Mouse (Mus musculus) heart, postnatal 10 days (tissue): ENCODE measurements around the gene Coq8b. TPM values are rescaled to one million over a fixed set of nuclear protein-coding genes. Genes with fewer than 3 reads are reported as not detected.

Experiments used
- DNase-seq, 2 experiments: peaks; one replicate each; pipeline ENCODE4 v3.0.0; 2021
- intact Hi-C: fragments of 180-260 bp; cut with DNase I; formaldehyde crosslinking; loops from one replicate; pipeline ENCODE4 v1.15.1; 2025
- total RNA-seq, 2 experiments: library from RNA; stranded (reverse); gene quantifications; 2 replicates each; pipeline ENCODE4 v1.2.3; 2021

Gene Coq8b
- total RNA-seq, 2 experiments from 2014 or later, result 12.8 TPM

DNA sequence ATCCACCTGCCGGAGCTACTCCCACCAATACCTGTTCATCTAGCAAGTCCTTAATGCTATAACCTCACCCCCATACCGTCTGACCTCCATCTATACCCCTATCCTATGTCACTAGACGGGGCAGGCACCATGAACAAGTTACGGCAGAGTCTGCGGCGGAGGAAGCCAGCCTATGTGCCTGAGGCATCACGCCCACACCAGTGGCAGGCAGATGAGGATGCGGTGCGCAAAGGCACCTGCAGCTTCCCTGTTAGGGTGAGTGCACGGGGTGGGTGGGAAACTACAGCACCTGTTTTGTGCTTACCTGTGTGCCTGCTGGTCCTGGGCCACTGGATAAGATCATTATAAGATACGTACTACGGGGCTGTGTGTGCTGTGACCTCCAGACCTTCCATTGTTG lies 31.9 kb downstream of the Coq8b start:
- intact Hi-C loops, result no loop called here

DNA sequence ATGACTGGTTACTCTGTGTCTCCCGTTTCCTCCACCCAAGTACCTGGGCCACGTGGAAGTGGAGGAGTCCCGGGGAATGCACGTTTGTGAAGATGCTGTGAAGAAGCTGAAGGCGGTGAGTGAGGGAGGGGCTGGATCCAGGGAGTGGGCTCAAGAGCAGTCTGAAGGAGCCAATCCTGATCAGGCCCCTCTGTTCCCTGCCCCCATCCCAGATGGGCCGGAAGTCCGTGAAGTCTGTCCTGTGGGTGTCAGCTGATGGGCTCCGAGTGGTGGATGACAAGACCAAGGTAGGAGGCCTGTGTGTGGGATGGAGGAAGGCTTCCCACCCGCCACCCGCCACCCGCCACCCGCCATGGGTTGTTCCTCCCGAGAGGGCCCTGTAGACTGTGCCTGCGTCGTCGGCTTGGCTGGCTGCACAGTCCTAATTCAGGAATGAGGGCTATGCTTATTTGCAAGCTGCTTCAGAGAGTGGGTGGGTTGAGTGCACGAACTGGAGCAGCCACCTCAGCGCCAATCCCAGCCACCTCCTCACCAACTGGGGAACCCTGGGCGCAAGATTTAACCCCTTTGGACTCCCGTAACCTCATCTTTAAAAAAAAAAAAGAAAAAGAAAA lies 33.8 kb downstream of the Coq8b start:
- intact Hi-C loops, result no loop called here
- DNase-seq, result no peak

More for the DNA sequence above, 31.9 kb downstream of the Coq8b start:
- DNase-seq, result no peak

DNA sequence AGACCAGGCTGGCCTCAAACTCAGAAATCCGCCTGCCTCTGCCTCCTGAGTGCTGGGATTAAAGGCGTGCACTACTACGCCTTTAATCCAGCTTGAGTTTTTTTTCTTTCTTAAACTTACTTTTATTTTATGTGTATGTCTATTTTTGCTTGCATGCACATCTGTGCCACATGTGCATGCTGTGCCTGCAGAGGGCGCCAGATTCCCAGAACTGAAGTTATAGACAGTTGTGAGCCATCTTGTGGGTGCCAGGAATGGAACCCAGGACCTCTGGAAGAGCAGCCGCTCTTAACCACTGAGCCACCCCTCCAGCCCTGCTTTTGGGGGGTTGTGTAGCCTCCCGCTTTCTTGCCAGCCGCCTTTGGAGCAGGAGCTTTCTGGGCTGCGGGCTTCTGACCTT lies 38.6 kb downstream of the Coq8b start:
- intact Hi-C loops, result no loop called here
- DNase-seq, result no peak

DNA sequence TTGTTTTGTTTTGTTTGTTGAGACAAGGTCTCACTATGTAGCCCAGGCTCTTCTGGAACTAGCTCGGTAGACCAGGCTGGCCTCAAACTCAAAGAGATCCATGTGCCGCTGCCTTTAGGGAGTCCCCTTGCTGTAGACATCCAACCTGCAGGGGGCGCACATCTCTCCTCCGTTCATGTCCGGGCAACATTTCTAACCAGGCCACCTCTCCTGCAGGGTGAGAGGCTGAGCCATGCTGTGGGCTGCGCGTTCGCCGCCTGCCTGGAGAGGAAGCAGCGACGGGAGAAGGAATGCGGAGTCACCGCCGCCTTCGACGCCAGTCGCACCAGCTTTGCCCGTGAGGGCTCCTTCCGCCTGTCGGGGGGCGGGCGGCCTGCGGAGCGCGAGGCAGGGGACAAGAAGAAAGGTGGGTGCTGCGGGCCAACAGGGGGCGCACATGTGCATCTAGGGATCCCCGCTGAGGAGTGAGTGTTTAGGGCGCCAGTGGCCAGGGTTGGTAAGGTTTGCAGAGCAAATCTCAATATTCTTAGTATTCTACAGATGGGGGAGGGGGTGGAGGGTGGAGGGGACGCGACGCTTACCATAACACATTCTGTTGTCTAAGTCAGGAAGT lies 41.0 kb downstream of the Coq8b start:
- peak in 1 of 2 experiments; percentile 45 for DNase-seq
- intact Hi-C loops, result no loop called here

DNA sequence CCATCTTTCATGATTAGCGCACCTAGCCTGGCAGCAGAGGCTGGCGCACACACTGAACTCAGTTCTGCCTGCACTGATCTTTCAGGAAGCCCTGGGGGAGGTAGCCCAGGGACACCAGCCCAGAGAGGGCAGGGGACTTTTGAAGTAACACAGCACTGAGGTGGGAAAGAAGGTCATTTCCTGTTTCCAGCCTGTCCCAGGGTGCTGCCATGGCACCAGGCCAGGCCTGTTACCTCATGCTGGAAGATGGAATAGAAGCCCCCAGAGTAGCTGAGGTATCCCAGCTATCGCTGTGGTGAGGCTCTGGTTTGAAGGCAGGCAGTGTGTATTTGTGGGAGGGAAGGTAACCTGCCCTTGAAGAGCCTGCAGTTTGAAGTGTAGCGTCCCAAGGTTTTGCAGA lies 42.1 kb downstream of the Coq8b start:
- DNase-seq, result no peak
- intact Hi-C loops, result no loop called here

DNA sequence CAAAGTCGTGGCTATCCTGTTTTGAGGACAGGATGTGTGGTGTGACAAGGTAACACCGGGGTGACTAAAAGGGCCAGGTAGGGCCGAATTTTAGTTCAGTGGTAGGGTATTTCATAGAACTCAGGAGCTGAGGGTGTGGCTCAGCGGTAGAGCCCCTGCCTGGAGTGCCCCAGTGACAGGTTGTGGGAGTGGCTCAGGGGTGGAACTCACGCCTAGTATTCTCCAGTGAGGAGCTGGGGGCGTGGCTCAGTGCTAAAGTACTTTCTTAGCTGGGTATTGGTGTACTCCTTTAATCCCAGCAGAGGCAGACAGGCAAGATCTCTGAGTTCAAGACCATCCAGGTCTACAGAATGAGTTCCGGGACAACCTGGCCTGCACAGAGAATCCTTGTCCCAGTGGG lies 43.2 kb downstream of the Coq8b start:
- no peak for DNase-seq
- intact Hi-C loops, result loop anchor here (2.0 kb wide), 1 partner anchor 143 kb away; no protein-coding TSS in a partner anchor

DNA sequence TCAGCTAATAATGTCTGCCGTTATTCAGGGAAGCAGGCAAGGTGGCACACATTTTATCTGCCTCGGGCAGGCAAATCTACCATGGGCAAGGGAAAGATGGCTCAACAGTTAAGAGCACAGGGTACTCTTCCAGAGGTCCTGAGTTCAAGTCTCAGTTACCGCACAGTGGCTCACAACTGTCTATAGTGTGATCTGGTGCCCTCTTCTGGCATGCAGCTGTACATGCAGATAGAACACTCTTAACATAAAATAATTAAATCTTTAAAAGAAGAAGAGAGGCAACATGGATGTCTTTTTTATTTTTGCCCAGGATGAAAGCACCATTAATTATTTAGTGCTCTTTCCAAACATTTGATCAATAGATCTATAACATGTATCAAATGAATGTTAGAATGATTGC lies 44.4 kb downstream of the Coq8b start:
- intact Hi-C loops, result loop anchor here (2.0 kb wide), 1 partner anchor 144 kb away; no protein-coding TSS in a partner anchor

DNA sequence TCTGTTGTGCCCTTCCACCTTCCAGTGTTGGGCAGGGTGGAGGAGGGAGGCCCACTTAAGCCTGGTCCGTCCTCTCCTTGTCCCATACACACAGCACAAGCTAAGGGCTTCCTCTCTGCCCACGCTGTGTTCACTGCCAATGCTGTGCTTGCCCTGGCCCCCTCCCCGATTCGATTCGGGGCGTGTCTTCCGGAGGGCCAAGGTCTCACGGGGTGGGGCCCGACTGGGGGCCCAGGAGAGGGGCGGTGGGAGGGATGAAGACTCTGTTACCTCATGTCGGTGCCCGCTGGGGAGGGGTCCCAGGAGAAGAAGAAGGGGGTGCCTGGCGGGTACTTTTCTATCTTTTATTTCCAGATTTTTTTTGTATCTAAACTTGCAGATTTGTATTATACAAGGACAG lies 48.9 kb downstream of the Coq8b start:
- intact Hi-C loops, result loop anchor here (10.0 kb wide), 1 partner anchor 507 kb away; no protein-coding TSS in a partner anchor
- DNase-seq, result no peak

More for the DNA sequence above, 44.4 kb downstream of the Coq8b start:
- DNase-seq, result no peak

DNA sequence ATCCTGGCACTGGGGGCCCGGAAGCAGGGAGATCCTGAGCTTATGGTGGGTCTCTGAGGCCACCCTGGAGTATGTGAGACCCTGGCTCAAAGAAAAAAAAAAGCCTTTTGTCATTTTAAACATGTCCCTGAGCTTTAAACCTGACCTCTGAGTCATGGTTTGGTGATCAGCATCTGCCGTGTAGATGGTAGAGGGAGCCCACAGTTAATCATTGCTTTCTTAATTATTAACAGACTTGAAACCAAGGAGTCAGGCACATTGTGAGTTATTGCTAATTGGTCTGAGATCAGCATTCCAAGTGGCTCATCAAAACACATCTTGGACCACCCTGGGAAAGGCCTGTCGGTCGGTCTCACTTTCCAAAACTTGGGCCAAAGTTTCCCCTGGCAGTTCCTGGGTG lies 49.4 kb downstream of the Coq8b start:
- intact Hi-C loops, result loop anchor here (10.0 kb wide), 1 partner anchor 507 kb away; no protein-coding TSS in a partner anchor
- no peak for DNase-seq

DNA sequence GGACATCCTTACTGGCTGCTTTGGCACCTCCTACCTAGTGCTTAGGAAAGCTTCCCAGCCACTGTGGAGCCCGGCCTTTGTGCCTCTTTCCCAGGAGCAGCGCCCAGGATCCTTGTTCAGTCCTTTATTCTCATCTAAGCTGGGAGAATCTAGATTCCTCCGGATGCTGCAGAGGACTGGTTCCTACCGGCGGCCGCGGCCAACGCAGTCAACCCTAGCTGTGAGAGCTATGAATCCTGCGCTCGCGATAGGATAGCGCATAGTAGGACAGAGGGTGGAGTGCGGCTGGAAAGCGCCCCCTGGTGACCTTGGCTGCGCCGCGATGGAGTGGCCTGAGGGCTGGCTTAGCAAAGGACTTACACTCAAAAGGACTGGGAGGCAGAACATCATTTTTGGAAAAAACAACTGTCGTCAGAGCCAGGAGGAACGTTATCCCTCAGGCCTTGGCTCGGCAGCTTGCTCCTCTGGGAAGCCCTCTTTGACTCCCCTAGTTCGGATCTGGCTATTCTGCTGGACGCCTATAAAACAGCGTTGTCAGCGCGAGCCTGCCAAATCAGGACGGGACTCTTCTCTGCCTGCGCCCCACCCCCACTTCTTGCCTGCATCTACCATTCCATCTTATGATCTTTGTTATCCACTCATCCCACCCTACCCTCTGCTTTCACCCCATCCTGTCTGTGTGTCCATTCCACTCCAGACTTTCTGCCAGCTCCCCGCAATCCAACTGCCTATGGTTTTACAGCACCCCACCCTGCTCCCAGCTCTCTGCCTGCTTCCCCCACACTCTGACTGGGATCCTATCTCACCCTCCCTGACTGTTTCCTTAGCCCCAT lies 52.3 kb downstream of the Coq8b start:
- intact Hi-C loops, result loop anchor here (1.0 to 10.0 kb wide), 2 partner anchors 153 to 510 kb away; no protein-coding TSS in a partner anchor
- peak; percentile 75 to 77 for DNase-seq

DNA sequence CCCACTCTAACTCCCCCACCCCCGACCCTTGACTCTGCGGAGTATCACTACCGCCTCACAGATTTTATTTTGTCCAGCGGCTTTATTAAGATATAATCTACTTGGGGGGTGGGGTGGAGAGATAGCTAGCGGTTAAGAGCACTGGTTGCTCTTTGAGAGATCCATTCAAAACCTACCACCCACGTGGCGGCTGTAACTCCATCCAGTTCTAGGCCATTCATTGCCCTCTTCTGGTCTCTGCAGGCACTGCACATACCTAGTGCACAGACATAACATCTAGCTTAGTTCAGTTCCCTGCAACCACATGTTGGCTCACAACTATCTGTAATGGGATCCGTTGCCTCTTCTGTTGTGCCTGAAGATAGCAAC lies 52.9 kb downstream of the Coq8b start:
- intact Hi-C loops, result loop anchor here (1.0 to 10.0 kb wide), 2 partner anchors 153 to 511 kb away; no protein-coding TSS in a partner anchor
- DNase-seq, result peak; percentile 75 to 78

DNA sequence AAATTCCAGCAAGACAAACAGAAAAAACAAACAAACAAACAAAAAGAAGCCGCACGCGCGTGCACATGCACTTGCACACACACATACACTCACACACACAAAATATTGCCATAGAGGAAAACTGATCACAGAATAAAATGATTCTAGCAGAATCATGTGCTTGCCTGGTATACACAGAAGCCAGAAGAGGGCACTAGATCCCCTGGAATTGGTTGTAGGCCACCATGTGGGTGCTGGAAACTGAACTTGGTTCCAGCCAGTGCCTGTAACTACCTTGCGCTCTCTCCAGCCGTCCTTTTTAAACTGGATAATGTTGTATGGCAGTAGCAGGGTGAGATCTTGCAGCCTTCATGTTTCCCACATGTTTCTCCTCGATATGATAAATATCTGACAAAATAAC lies 55.9 kb downstream of the Coq8b start:
- intact Hi-C loops, result loop anchor here (10.0 kb wide), 1 partner anchor 514 kb away; no protein-coding TSS in a partner anchor
- no peak for DNase-seq

DNA sequence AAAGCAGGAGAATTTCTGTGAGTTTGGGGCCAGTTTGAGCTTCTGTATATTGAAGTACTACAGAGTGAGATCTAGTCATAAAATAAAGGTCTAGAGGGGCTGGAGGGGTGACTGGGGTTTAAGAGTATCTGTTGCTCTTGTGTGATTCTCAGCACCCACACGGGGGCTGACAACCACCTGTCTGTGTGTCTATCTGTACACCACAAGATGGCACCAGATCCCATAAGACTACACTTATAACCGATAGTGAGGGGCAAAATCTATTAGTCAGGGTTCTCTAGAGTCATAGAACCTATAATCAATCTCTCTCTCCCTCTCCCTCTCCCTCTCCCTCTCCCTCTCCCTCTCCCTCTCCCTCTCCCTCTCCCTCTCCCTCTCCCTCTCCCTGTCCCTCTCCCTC lies 57.7 kb downstream of the Coq8b start:
- no peak for DNase-seq

DNA sequence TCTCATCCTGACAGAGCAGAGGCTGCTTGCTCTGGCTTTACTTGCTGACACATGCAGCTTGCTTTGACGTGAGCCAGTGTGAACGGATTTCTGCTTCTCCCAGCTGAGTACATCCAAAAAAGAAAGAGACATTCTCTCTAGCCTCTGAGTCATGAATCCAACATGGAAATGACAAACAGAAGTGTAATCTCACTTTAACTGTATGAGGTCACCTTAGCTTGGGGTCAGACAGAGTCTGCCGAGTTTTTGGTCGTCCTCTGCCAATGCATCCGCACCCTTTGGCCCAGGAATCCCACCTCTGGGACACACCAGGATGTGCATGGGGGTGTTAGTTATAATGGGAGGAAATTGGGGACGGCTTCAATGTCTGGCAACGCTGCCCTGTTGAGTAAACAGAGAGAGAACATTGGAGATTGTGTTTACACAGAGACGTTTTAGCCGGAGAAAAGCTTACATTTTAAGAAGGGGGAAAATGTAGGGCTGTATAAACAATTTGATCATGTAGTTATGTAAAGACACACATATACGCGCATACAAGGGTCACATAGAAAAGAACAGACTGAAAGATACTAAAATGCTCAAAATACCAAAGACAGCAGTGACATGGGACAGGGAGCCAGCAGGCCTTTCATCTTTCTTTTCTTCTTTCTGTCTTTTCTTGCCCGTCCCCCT lies 59.1 kb downstream of the Coq8b start:
- intact Hi-C loops, result no loop called here

More for the DNA sequence above, 57.7 kb downstream of the Coq8b start:
- intact Hi-C loops, result no loop called here

DNA sequence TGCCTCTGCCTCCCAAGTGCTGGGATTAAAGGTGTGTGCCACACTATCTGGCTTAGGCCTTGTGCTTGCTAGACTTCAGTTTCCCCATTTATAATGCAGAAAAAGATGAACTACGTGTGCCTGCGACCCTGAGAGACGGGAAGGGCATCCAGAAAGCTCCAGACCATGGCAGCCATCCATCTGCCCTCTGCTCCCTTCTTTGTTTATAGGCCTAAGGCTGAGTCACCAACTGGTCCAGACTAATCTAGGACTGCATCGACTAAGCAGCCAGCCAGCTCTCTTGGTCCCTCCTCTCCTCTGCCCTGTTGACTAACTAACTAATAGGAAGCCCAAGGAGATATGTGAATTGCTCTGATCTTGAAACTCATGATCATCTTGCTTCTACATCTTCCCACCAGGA lies 63.1 kb downstream of the Coq8b start:
- intact Hi-C loops, result no loop called here

More for the DNA sequence above, 59.1 kb downstream of the Coq8b start:
- peak; percentile 79 to 85 for DNase-seq

DNA sequence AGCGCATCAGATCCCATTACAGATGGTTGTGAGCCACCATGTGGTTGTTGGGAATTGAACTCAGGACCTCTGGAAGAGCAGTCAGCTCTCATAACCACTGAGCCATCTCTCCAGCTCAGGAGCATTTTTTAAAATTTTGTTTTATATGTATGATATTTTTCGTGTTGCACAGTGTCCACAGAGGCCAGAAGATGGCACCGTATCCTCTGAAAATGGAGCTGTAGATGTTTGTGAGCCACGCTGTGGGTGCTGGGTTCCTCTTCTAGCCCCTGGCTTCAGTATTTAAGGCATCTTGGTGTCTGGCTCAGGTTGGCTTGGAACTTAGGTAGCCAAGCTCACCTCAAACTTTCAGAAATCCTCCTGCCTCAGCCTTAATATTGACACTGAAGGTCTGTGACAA lies 63.7 kb downstream of the Coq8b start:
- intact Hi-C loops, result no loop called here
- DNase-seq, result no peak

More for the DNA sequence above, 63.1 kb downstream of the Coq8b start:
- no peak for DNase-seq

DNA sequence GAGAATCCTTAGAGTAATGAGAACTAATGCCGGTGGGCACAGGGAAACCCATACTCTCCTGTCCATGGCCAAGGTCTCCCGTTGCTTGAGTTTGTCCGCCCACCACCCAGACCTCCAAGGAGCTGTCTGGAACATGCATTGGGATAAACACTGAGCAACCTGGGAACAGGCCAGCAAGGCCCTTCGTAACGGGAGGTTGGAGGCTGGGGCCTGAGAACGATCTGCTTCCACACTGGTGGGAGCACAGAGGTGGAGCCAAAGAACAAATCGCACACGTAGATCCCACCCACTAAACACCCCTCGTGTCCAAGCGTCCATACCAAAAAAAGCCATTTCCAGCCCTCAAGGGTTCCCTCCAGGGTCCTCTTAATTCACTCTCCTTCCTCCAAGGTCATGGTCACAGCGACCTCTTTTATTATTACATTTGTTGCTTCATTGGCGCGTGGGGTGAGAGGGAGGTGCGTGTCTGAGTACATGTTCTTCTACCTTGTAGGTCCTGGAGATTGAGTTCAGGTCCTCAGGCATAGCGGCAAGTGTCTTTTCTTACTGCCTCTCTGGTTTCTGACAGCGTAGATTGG lies 65.3 kb downstream of the Coq8b start:
- DNase-seq, result no peak
- intact Hi-C loops, result no loop called here

DNA sequence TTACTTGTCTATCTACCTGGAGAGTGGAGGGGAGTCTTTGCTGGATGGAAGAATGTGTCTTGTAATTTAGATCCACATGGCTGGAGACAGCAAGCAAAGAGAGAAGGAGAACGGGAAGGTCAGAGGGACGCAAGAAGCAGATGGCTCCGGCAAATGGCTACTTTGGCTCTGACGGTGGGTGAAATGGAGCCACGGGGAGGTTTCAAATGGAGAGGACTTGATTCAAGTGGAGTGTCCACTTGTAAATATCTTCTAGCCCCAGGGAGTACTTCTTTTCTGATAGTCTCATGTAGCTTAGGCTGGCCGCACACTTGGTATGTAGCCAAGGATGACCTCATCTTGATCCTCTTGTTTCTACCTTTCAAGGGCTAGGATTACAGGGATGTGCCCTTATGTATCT lies 66.0 kb downstream of the Coq8b start:
- intact Hi-C loops, result no loop called here
- DNase-seq, result no peak

DNA sequence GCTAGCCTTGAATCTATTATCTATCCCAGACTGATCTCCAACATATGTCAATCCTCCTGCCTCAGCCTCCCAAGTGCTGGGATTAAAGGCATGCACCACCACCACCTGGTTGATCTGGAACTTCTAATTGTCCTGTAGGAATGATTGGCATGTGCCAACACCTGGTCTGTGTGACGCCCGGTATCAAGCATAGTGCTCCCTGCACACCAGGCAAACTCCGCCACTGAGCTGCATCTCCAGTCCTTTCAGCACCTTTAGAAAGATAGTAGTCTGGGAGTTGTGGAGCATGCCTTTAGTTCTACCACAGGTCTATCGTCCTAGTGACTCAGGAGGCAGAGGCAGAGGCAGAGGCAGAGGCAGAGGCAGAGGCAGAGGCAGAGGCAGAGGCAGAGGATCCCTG lies 67.5 kb downstream of the Coq8b start:
- intact Hi-C loops, result no loop called here
- DNase-seq, result no peak

DNA sequence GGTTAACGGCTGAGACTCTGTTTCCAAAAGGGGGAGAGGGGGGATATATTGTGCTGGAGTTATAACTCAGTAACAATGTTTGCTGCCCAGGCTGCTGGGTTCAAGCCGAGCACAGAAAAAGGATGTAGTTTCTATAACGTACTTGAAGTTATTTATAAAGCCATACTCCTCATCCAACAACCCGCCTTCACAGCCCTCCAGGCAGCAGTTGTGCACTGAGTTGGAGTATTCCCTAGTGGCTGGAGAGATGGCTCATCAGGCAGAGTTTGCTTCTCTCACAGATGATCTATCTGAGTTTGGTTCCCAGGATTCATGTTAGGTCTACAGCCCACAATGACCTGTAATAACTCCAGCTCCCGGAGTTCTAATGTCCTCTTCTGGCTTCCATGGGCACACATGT lies 68.0 kb downstream of the Coq8b start:
- intact Hi-C loops, result no loop called here
- no peak for DNase-seq
